Mouse (Mus musculus) gonadal fat pad, adult 2 months (tissue): ENCODE data around the gene Ankrd37. TPM values are rescaled to one million over a fixed set of nuclear protein-coding genes. Genes with fewer than 3 reads are reported as not detected.

ENCODE experiments used
- DNase-seq: peaks from one replicate; pipeline ENCODE4 v3.0.0-alpha.2; 2012; ENCODE audit warnings: low read depth
- polyA plus RNA-seq: library from polyadenylated mRNA; depleted of rRNA; stranded (reverse); fragments of >200 nt; gene quantifications from 2 replicates; pipeline ENCODE4 v1.2.3, GENCODE M21; 2012; rRNA removed

Ankrd37 gene
- polyA plus RNA-seq = 3.3 and 4.1 TPM in 2 replicates

GRCm38 (mm10) chr8:46005596-46005995 is at the start of gene Ankrd37:
TSS of gene Ankrd37 (minus strand) at chr8:46005707.
- DNase-seq = no peak

DNA sequence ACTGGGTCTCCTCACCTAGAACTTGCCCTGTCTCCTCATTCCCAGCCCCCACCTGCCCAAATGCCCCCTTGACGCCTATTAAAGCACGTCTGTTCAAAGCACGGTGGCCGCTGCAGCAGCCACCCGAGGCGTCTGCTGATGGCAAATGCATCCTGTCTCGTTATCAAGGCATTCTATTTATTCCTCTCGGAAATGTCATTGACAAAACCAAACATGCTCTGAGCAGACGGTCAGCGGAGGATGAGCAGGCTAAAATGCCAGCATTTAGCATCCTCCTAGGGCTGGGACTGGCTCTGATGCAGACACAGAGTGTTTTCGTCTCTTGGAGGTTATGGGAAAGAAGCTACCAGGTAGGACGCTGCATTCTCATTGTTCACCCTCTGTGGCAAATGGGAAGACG is 34.8 kb upstream of the Ankrd37 start:
- DNase-seq = no peak

DNA sequence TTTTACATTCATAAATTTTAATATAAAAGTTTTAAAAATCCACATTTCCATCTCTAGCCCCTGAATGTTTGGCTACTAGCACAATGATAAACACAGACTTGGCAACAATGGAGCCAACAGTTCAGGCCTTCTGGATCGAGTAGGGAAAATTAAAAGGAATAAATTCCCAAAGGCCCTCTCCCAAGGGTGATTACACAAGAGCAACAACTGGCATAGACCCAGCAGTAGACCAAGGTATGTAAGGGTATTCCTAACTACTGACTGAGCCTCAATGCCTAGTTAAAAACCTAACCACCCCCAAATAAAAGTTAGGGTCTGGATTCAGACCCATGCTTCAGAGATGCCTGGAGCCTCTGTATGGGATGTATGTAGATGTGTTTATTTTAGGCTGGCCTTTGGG is 34.2 kb upstream of the Ankrd37 start:
- DNase-seq = no peak

DNA sequence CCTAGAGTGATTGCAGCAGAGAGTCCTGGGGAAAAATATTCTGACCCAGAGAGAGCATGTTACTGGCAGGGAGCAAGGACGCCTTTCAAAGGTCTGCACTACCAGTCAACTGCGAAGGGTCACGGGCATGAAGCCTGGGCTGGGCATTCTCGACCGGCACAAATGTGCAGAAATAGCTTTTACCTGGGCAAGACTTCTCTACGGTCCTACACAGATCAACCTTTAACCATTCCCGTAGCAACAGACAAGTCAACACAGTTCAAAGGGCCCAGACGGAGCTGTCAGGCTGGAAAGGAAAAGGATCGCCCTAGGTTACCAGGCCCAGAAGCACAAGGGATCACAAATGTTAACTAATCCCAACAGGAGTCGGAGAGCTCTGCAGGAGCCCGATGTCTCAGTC is 30.7 kb upstream of the Ankrd37 start:
- DNase-seq = no peak

DNA sequence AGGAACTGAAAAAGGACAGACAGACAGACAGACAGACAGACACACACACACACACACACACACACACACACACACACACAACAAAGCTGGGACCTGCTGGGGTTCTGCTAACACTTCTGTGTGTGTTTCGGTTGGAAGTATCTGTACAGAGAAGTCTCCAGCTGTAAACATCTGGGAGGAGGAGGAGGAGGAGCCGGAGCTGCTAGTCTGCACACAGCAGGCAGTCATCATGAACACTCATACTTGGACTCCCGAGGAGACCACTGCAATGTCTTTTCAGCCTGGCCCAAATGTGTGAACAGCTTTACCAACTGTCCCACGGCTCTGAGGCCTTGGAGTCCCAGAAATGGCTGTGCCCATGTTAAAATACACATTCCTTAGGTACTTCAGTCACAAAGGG is 18.9 kb upstream of the Ankrd37 start:
- no peak for DNase-seq

DNA sequence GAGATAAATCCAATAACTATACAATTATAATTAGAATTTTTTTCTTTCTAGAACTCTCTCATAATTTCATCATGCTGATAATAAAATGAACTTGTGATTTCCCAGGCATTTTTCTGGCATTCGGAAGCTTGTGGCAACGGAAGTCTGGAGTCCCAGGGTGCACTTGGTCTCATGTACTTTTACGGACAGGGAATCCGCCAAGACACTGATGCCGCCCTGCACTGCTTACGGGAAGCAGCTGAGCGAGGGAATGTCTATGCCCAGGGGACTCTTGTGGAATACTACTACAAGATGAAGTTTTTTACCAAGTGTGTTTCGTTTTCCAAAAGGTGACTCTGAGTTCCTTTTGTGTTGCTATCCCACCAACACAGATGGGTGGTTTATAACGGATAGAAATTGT is 17.3 kb upstream of the Ankrd37 start:
- DNase-seq = no peak

DNA sequence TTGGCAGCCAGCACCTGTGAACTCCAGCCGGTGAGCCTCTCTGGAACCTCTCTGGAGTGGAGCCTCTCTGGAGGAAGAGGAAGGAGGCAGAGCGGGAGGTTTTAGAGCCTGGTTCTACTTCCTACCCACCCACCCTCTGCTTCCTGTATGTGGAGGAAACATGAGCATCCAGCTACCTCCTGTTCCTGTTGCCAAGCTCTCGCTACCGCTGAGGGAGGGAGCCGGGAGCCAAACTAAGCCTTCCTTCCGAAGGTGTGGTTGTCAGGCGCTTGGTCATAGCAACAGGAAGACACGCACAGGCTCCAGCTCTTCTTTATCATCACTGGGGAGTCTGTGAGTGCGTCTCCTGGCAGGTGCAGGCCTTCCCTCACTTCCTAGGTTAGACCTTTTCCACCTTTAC is 16.7 kb upstream of the Ankrd37 start:
- DNase-seq = no peak

DNA sequence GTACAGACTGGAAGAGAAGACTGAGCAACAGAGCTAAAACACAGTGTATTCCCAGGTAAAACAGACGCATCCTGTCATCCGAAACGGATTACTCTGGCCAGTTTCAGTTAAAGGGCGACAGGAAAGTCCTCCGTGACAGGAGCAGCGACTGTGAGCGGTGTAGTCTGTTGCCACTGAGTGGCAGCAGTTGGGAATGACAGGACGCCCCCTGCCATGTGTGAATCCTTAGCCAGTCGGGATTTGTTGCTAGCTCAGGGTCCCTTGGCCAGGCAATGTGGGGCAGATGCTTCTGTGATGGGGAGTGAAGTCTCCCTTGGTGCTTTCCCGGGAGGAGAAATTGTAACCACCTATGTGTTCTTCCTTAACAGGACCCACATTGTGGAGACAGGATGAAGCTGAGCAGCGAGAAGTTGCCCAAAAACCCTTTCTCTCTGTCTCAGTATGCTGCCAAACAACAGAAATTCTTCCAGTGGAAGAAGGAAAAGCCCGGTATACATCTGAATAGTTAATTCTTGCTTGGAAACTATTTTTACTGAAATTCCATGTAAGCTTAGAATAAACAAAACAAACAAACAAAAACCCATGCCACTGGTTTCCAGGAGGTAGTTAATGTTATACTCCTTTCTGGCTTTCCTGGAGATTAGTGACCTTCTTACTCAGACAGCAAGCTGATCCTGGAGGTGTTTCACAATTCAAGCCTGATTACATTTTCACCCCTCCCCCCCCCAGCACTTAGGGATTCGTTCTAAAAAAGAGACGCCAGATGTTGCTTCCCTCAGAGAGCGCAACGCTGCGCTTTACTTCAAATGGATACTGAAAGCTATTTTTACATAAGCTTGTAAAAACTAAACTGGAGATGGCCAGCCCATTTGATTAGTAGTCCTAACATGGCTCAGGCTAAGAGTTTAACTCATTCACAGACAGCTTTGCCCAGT is 5.5 kb upstream of the Ankrd37 start:
- DNase-seq = no peak

DNA sequence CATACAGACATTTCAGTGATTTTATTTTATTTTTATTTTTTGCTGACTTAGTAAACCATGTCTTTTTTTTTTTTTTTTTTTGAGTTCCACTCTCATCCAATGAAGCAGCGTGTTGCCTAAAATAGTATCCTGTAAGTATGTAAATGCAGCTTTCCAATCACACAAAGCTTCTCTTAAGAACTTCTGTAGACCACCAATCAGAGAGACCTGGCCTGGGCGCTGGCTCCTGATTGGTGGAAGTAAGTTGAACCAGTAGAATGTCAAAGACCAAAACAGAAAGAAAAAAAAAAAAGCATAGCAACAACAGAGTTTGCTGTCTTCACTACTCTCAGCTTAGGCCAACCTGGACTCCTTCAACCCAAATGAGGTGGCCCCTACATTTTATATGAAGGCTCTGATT is 4.8 kb upstream of the Ankrd37 start:
- no peak for DNase-seq

GRCm38 (mm10) chr8:46007050-46007672 is 1.7 kb upstream of the Ankrd37 start:
- no peak for DNase-seq

- no peak for DNase-seq
Measured at GRCm38 (mm10) chr8:45999784-46000705, 5.5 kb downstream of the Ankrd37 start.

- DNase-seq = no peak
Measured at GRCm38 (mm10) chr8:45999138-45999783, 6.2 kb downstream of the Ankrd37 start, which contains the start of gene Lrp2bp. TSS of gene Lrp2bp (plus strand) at chr8:45999303.

DNA sequence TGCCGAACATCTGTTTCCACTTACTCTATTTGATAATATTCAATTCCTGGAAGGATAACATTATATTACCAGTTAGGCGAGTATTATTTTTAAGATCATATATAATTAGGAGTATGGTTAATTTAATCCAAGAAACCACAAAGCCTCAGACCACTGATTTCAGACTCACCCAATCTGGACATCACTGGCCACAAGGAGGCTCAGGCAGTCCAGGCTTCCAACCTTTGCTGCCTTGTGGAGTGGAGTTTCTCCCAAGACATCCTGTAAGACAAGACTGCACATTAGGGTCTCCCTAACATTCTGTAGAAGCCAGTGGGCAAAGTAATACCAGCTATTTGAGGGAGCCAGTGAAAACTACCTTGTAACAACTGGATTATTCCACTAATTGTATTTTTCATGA is 7.3 kb downstream of the Ankrd37 start:
- DNase-seq = no peak

DNA sequence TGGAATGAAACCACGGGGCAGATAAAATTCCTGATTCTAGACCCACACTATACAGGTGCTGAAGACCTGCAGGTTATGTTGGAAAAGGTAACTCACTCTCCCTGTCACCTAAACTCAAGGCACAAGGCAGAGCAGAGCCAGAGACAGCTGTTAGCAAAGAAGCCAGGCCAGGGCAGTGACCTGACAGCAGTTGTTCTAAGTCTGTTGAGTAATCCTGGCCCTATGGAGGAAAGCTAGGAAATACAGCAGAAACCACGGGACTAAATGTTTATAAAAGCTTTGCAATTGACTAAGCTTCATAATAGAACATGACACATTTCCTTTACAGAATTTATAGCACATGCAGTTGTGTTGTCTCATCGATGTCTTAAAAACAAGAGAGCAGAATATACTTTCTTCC is 9.9 kb downstream of the Ankrd37 start:
- DNase-seq = no peak

GRCm38 (mm10) chr8:45994111-45994510 is 11.4 kb downstream of the Ankrd37 start:
- no peak for DNase-seq

- no peak for DNase-seq
Measured at GRCm38 (mm10) chr8:45990631-45991310, 14.7 kb downstream of the Ankrd37 start.

DNA sequence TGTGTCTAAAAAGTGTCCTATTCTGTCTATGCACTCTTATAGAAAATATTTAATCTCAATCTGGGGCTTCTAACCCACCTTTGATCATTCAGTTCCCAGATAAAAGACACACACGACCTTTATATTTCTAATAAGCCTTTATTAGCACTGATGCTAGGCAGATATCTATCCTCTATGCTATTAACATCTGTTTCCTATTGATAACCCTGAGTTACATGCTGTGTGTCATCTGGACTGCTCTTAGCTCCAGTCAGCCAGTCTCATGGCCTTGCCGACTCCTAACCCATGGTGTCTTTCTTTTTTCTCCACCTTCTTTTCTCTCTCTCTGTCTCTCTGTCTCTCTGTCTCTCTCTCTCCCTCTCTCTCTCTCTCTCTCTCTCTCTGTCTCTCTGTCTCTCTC is 17.3 kb downstream of the Ankrd37 start:
- no peak for DNase-seq

- DNase-seq = no peak
Measured at GRCm38 (mm10) chr8:45986665-45987064, 18.8 kb downstream of the Ankrd37 start.

- no peak for DNase-seq
Measured at GRCm38 (mm10) chr8:45975837-45976468, 29.6 kb downstream of the Ankrd37 start.

DNA sequence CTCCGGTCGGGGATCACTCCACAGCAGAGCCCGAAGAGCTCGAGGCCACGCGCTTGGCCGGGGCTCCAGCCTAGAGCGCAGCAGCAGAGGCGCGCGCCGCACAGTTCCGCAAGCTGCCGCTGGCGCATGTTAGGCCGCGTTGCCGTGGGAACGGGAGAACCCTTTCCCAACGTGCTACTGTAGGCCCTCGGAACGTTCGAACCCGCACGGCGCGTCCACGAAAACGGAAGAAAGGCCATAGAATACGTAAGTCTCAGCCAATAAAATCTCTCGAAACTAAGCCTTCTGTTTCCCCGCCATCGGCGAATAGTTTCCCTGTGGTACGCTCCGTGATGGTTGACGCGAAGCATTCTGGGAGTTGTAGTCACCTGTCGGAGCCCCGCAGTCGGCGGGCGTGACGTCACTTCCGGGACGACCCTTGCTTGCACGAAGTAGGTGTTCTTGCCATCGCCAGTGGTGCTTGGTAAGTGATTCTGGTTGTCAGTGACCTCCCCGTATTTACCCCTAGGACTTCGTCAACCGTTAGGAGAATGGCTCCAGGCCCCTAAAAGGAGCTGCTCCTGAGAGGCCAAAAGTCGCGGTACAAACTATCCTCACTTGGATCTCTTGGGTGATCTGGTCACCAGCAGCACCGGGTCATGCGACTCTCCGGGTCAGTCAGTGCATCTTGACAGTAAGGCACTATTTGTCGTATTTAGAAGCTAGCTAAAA is 30.2 kb downstream of the Ankrd37 start, which contains the start of the genes 1700029J07Rik and Ufsp2:
Gene 1700029J07Rik (minus strand): TSS at position 127 of the 711 bp plus-strand sequence.
Gene Ufsp2 (plus strand): TSS at position 403 of the 711 bp plus-strand sequence.
- DNase-seq = peak; percentile 83
